Mouse (Mus musculus) embryonic stem cell, embryonic (primary cell): Measurements from ENCODE around the gene Tmem217.

Source experiments
- CTCF ChIA-PET, 4 experiments: fragments of 300-600 bp in 2 of 4; fragments of 350-600 bp in 2 of 4; sonication (Branson Sonifier 250); formaldehyde crosslinking; loops; one replicate each; lab custom pipeline; 2022; ENCODE audit warnings: inconsistent platforms in 2 of 4; lab: Charles Lee
- POLR2A ChIA-PET, 4 experiments: fragments of 300-600 bp in 2 of 4; fragments of 350-600 bp in 2 of 4; sonication (Branson Sonifier 250); formaldehyde crosslinking; loops; one replicate each; lab custom pipeline; 2022; ENCODE audit warnings: antibody characterized with exemption in 4 of 4, inconsistent platforms in 1 of 4; lab: Charles Lee

Gene Tmem217

GRCm38 (mm10) chr17:29558476-29558875 lies 6.3 kb upstream of the Tmem217 start:
- POLR2A ChIA-PET = interaction anchor here in 2 of 4 experiments (0.6 to 1.7 kb wide), 5 partner anchors 9 to 1137 kb away, joined by 3 to 4 read pairs (median 3); partner anchors contain the start of gene Tbc1d22b (in 1 of the 2)
- CTCF ChIA-PET = interaction anchor here in 1 of 4 experiments (0.6 kb wide), 1 partner anchor 170 kb away, joined by 4 read pairs; no protein-coding TSS in a partner anchor

GRCm38 (mm10) chr17:29556893-29557292 lies 4.7 kb upstream of the Tmem217 start:
- CTCF ChIA-PET = interaction anchor here in 1 of 4 experiments (0.7 kb wide), 2 partner anchors 47 to 176 kb away, joined by 3 read pairs; no protein-coding TSS in a partner anchor
- POLR2A ChIA-PET = interaction anchor here in 2 of 4 experiments (0.6 to 2.0 kb wide), 6 partner anchors 16 to 67 kb away, joined by 3 to 9 read pairs (median 3); no protein-coding TSS in a partner anchor

- CTCF ChIA-PET = interaction anchor here in 1 of 4 experiments (0.7 kb wide), 2 partner anchors 47 to 175 kb away, joined by 3 read pairs; no protein-coding TSS in a partner anchor
- POLR2A ChIA-PET = interaction anchor here in 2 of 4 experiments (0.6 to 2.0 kb wide), 7 partner anchors 16 to 73 kb away, joined by 3 to 9 read pairs (median 3); no protein-coding TSS in a partner anchor
Observed at GRCm38 (mm10) chr17:29556456-29556855, 4.3 kb upstream of the Tmem217 start.

- CTCF ChIA-PET = interaction anchor here in 3 of 4 experiments (0.6 to 1.4 kb wide), 3 partner anchors 56 to 197 kb away, joined by 3 to 4 read pairs (median 3); no protein-coding TSS in a partner anchor
- POLR2A ChIA-PET = interaction anchor here in 1 of 4 experiments (1.1 kb wide), 1 partner anchor 19 kb away, joined by 3 read pairs; no protein-coding TSS in a partner anchor
Observed at GRCm38 (mm10) chr17:29554176-29554575, 2.0 kb upstream of the Tmem217 start.

- ChIA-PET CTCF (no interaction called here), POLR2A (interaction anchor here in 2 of 4 experiments (0.6 to 1.4 kb wide), 4 partner anchors 12 to 1518 kb away, joined by 3 read pairs; partner anchors contain the start of gene BC004004 (in 1 of the 2))
Observed at GRCm38 (mm10) chr17:29551019-29551418, 1.2 kb downstream of the Tmem217 start.

GRCm38 (mm10) chr17:29549543-29550428 lies 2.4 kb downstream of the Tmem217 start, which contains the start of the genes Gm17657 and Tbc1d22b:
TSS of gene Gm17657 (minus strand) at chr17:29549638.
TSS of gene Tbc1d22b (plus strand) at chr17:29549785.
- ChIA-PET CTCF (interaction anchor here in 3 of 4 experiments (0.5 to 1.0 kb wide), 10 partner anchors 12 to 1227 kb away, joined by 3 to 8 read pairs (median 3); no protein-coding TSS in a partner anchor), POLR2A (interaction anchor here in 3 of 4 experiments (0.5 to 1.2 kb wide), 12 partner anchors 9 to 518 kb away, joined by 3 to 14 read pairs (median 4); partner anchors contain the start of genes Mtch1 (in 1 of the 3) and Srsf3 (in 1 of the 3))

- POLR2A ChIA-PET = interaction anchor here in 2 of 4 experiments (0.7 to 1.2 kb wide), 3 partner anchors 13 to 152 kb away, joined by 3 to 4 read pairs (median 3); no protein-coding TSS in a partner anchor
- CTCF ChIA-PET = interaction anchor here in 1 of 4 experiments (1.0 kb wide), 1 partner anchor 18 kb away, joined by 4 read pairs; no protein-coding TSS in a partner anchor
Observed at GRCm38 (mm10) chr17:29548994-29549393, 3.2 kb downstream of the Tmem217 start.

GRCm38 (mm10) chr17:29548494-29548893 lies 3.7 kb downstream of the Tmem217 start:
- CTCF ChIA-PET = no interaction called here
- POLR2A ChIA-PET = interaction anchor here in 1 of 4 experiments (0.7 kb wide), 1 partner anchor 151 kb away, joined by 3 read pairs; no protein-coding TSS in a partner anchor

- CTCF ChIA-PET = no interaction called here
Observed at GRCm38 (mm10) chr17:29545241-29545640, 6.9 kb downstream of the Tmem217 start.

GRCm38 (mm10) chr17:29544064-29544463 lies 8.1 kb downstream of the Tmem217 start:
- POLR2A ChIA-PET = interaction anchor here in 1 of 4 experiments (1.5 kb wide), 1 partner anchor 15 kb away, joined by 3 read pairs; no protein-coding TSS in a partner anchor
- CTCF ChIA-PET = interaction anchor here in 3 of 4 experiments (0.6 to 1.8 kb wide), 5 partner anchors 14 to 314 kb away, joined by 3 to 8 read pairs (median 6); no protein-coding TSS in a partner anchor

More at GRCm38 (mm10) chr17:29545241-29545640, 6.9 kb downstream of the Tmem217 start:
- POLR2A ChIA-PET = interaction anchor here in 3 of 4 experiments (0.5 to 0.7 kb wide), 3 partner anchors 26 to 384 kb away, joined by 3 to 4 read pairs (median 4); no protein-coding TSS in a partner anchor

- POLR2A ChIA-PET = interaction anchor here in 2 of 4 experiments (0.5 to 1.5 kb wide), 4 partner anchors 14 to 498 kb away, joined by 3 to 8 read pairs (median 3); no protein-coding TSS in a partner anchor
- CTCF ChIA-PET = interaction anchor here in 3 of 4 experiments (0.6 to 1.8 kb wide), 9 partner anchors 13 to 290 kb away, joined by 3 to 8 read pairs (median 3); no protein-coding TSS in a partner anchor
Observed at GRCm38 (mm10) chr17:29542831-29543690, 9.1 kb downstream of the Tmem217 start.

- CTCF ChIA-PET = interaction anchor here in 1 of 4 experiments (1.6 kb wide), 1 partner anchor 10 kb away, joined by 4 read pairs; no protein-coding TSS in a partner anchor
Observed at GRCm38 (mm10) chr17:29541419-29541818, 10.8 kb downstream of the Tmem217 start.

GRCm38 (mm10) chr17:29540426-29540825 lies 11.8 kb downstream of the Tmem217 start:
- ChIA-PET CTCF (interaction anchor here in 1 of 4 experiments (1.6 kb wide), 1 partner anchor 9 kb away, joined by 4 read pairs; no protein-coding TSS in a partner anchor), POLR2A (no interaction called here)

More at GRCm38 (mm10) chr17:29541419-29541818, 10.8 kb downstream of the Tmem217 start:
- POLR2A ChIA-PET = interaction anchor here in 2 of 4 experiments (0.8 to 1.2 kb wide), 2 partner anchors 12 to 40 kb away, joined by 3 to 4 read pairs; no protein-coding TSS in a partner anchor

- ChIA-PET CTCF (interaction anchor here in 1 of 4 experiments (0.6 kb wide), 1 partner anchor 41 kb away, joined by 3 read pairs; no protein-coding TSS in a partner anchor), POLR2A (interaction anchor here in 1 of 4 experiments (1.3 kb wide), 1 partner anchor 44 kb away, joined by 3 read pairs; no protein-coding TSS in a partner anchor)
Observed at GRCm38 (mm10) chr17:29533866-29534265, 18.3 kb downstream of the Tmem217 start.

- POLR2A ChIA-PET = interaction anchor here in 3 of 4 experiments (0.5 to 2.3 kb wide), 13 partner anchors 10 to 475 kb away, joined by 3 to 9 read pairs (median 3); partner anchors contain the start of genes Gm17657 (in 1 of the 3) and Tbc1d22b (in 1 of the 3)
Observed at GRCm38 (mm10) chr17:29531757-29532384, 20.3 kb downstream of the Tmem217 start.

More at GRCm38 (mm10) chr17:29531757-29532384, 20.3 kb downstream of the Tmem217 start:
- CTCF ChIA-PET = interaction anchor here (0.6 to 2.5 kb wide), 20 partner anchors 9 to 1227 kb away, joined by 3 to 8 read pairs (median 4); partner anchors contain the start of genes Gm17657 (in 1 of the 4) and Tbc1d22b (in 1 of the 4)
